Mouse (Mus musculus): Measurements from ENCODE around the gene Nudt4. TPM values are rescaled to one million over a fixed set of nuclear protein-coding genes. Genes with fewer than 3 reads are reported as not detected.

Nudt4 gene
- total and polyA plus RNA-seq, 2 experiments from 2014 or later: 74.5 to 81.3 TPM

DNA sequence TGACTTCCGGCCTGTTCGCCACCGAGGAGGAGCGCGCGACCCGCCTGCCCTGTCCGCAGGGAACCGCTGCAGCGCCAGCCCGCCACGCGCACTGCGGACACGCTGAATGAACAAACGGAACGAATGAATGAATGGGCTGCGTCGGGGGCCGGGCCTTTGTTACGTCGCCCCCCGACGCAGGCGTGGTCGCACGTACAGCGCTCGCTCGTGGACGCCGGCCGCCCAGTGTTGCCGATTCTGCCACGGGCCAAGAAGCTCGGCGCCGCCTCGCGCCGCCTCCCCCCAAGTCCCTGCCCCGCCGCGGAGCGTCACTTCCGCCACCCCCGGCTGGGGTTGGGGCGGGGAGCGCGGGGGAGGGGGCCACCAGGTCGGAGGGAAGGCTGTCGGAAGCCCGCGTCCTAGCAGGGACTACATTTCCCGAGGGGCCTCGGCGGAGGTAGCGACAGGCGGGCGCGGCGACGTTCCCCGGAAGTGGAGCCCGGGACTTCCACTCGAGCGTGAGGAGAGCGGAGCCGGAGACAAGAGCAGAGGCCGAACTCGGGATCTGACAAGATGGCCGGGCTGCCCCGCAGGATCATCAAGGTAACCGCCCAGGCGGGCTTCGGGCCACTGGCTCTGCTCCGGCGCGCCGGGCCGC, 49.2 kb downstream of the Nudt4 start, which contains the start of gene Ube2n:
Ube2n (plus strand) TSS at position 490 of the 637 bp plus-strand sequence.
- Histone ChIP-seq H3K27ac (ENCODE audit: low read depth) (peak within 1 kb of the TSS; percentile 95), H3K36me3 (replicated peaks; ENCODE audit: control insufficient read depth, insufficient read depth, low read length) (no peaks in the 10 kb centered on the region), H3K27me3 (ENCODE audit: control insufficient read depth, insufficient read depth, low read length) (no peaks in the 10 kb centered on the region), H3K4me3 (ENCODE audit: low read depth, low read length) (peak within 1 kb of the TSS; percentile 90), H3K9me3 (replicated peaks; ENCODE audit: control insufficient read depth, low read length) (peaks cover 4% of the 10 kb centered on the region; the same call in 1 of the 2 replicates), H3K4me1 (ENCODE audit: control insufficient read depth, insufficient read depth) (peaks cover 19% of the 10 kb centered on the region; the same call in 1 of the 2 replicates), H3K9ac (replicated peaks; ENCODE audit: low read depth, low read length) (peak within 1 kb of the TSS; percentile 95), H3K4me2 (ENCODE audit: low read depth, low read length) (peak within 1 kb of the TSS; percentile 74)
- TF ChIP-seq EP300 (IDR thresholded peaks at IDR 0.05; ENCODE audit: low read depth): no peak
- no peak for TF ChIP-seq CTCF (IDR thresholded peaks at IDR 0.05; ENCODE audit: low read depth)
- DNase-seq (ENCODE audit: low spot score) (peak; percentile 98), ATAC-seq (ENCODE audit: insufficient read depth, low read depth) (peak; percentile 95)
- WGBS: 0% methylated on average over 60 of the region's 81 CpGs

DNA sequence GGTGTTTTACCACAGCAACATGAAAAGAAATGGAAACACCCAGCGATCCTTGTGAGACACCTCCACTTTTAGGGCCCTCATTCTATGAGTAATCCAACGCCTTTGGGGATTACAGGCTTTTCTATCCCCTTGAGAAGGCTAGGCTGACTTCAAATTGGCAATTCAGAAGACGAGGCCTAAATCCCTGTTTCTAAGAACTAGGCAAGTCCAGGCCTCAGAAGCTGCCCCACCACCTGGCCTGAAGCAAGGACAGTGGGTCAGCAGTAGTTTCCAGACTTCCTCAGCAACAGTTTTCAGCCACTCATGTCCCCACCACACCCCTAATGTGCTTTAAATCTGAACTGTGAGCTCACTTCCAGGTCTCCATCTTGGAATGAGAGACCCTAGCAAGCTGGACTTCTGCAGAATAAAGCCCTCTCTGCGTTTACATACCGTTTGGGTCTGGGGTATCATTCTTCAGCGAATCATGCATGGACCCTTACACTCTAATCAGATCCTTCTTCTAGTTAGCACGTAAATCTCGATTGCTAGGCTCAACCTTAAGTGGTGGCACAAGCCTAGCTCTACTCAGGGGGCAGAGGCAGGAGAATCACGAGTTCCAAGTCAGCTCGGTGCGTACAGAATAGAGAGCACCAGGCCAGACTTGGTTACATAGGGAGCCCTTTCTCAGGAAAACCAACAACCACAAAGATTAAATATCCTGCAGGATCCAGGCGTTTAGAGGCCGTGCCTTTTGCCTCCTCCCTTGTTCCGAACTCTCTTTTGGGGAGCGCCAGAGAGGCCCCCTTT, 50.0 kb downstream of the Nudt4 start:
- peak overlapping the region; percentile 90 for H3K4me3 ChIP-seq (ENCODE audit: low read depth, low read length)
- ATAC-seq (ENCODE audit: insufficient read depth, low read depth) (no peak), DNase-seq (ENCODE audit: low spot score) (no peak)
- H3K27me3 ChIP-seq (ENCODE audit: control insufficient read depth, insufficient read depth, low read length): no peaks in the 10 kb centered on the region
- peaks cover 14% of the 10 kb centered on the region; the same call in 1 of the 2 replicates for H3K4me1 ChIP-seq (ENCODE audit: control insufficient read depth, insufficient read depth)
- no peak for TF ChIP-seq CTCF (IDR thresholded peaks at IDR 0.05; ENCODE audit: low read depth)
- TF ChIP-seq EP300 (IDR thresholded peaks at IDR 0.05; ENCODE audit: low read depth): no peak
- peak overlapping the region; percentile 51 for H3K9ac ChIP-seq (replicated peaks; ENCODE audit: low read depth, low read length)
- H3K27ac ChIP-seq (ENCODE audit: low read depth): peak overlapping the region; percentile 95
- H3K9me3 ChIP-seq (replicated peaks; ENCODE audit: control insufficient read depth, low read length): peaks cover 4% of the 10 kb centered on the region; the same call in 1 of the 2 replicates
- H3K4me2 ChIP-seq (ENCODE audit: low read depth, low read length): peak overlapping the region; percentile 66
- WGBS: 37% methylated on average over 15 of the region's 15 CpGs
- no peaks in the 10 kb centered on the region for H3K36me3 ChIP-seq (replicated peaks; ENCODE audit: control insufficient read depth, insufficient read depth, low read length)

DNA sequence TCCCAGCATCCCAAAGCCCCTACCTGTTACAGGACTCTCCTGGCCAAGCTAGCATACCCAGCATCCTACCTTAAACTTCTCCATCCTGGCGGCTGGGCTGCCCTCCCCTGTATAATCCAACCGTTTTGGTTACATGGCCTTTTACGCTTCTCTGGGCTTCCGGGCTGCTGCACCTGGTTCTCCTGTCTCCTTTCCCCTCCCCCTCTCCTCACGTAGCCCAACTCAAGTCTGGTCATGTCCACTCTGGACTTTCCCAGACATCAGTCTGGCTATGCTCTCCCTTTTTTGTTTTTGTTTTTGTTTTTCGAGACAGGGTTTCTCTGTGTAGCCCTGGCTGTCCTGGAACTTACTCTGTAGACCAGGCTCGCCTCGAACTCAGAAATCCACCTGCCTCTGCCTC, 51.3 kb downstream of the Nudt4 start:
- Histone ChIP-seq H3K4me3 (ENCODE audit: low read depth, low read length) (no peak overlapping the region), H3K36me3 (replicated peaks; ENCODE audit: control insufficient read depth, insufficient read depth, low read length) (no peaks in the 10 kb centered on the region), H3K4me1 (ENCODE audit: control insufficient read depth, insufficient read depth) (peaks cover 13% of the 10 kb centered on the region; the same call in 1 of the 2 replicates), H3K9me3 (replicated peaks; ENCODE audit: control insufficient read depth, low read length) (peaks cover 4% of the 10 kb centered on the region; the same call in 1 of the 2 replicates), H3K27me3 (ENCODE audit: control insufficient read depth, insufficient read depth, low read length) (no peaks in the 10 kb centered on the region), H3K9ac (replicated peaks; ENCODE audit: low read depth, low read length) (no peak overlapping the region), H3K27ac (ENCODE audit: low read depth) (no peak overlapping the region), H3K4me2 (ENCODE audit: low read depth, low read length) (no peak overlapping the region)
- TF ChIP-seq EP300 (IDR thresholded peaks at IDR 0.05; ENCODE audit: low read depth): no peak
- no peak for TF ChIP-seq CTCF (IDR thresholded peaks at IDR 0.05; ENCODE audit: low read depth)
- WGBS: 83% methylated on average over 8 of the region's 8 CpGs
- ATAC-seq (ENCODE audit: insufficient read depth, low read depth) (no peak), DNase-seq (ENCODE audit: low spot score) (no peak)

DNA sequence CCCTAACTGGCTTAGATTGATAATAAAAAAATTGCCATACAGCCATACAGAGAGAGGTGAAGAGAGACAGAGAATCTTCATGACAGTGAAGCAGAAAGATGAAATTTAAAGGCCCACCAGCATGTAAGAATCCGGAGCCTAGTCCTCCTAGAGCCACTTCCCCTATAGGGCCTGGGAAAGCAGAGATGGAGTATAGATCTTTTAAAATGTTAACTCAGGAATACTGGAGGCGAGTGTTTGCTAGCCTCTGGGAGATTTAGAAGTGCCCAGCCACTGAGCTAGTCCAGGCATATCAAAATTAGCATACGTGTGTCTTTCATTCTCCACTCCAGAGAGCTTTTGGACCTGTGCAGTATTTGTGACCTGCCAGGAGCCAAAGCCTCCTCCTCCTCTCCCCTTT, 54.7 kb downstream of the Nudt4 start:
- no peak for TF ChIP-seq EP300 (IDR thresholded peaks at IDR 0.05; ENCODE audit: low read depth)
- no peak for TF ChIP-seq CTCF (IDR thresholded peaks at IDR 0.05; ENCODE audit: low read depth)
- Histone ChIP-seq H3K27ac (ENCODE audit: low read depth) (no peak overlapping the region), H3K9me3 (replicated peaks; ENCODE audit: control insufficient read depth, low read length) (peaks cover 4% of the 10 kb centered on the region; the same call in 1 of the 2 replicates), H3K9ac (replicated peaks; ENCODE audit: low read depth, low read length) (no peak overlapping the region), H3K4me3 (ENCODE audit: low read depth, low read length) (no peak overlapping the region), H3K4me1 (ENCODE audit: control insufficient read depth, insufficient read depth) (peaks cover 5% of the 10 kb centered on the region; the same call in 1 of the 2 replicates), H3K4me2 (ENCODE audit: low read depth, low read length) (no peak overlapping the region), H3K27me3 (ENCODE audit: control insufficient read depth, insufficient read depth, low read length) (no peaks in the 10 kb centered on the region), H3K36me3 (replicated peaks; ENCODE audit: control insufficient read depth, insufficient read depth, low read length) (no peaks in the 10 kb centered on the region)
- DNase-seq (ENCODE audit: low spot score) (no peak), ATAC-seq (ENCODE audit: insufficient read depth, low read depth) (no peak)
- 57% methylated on average over 3 of the region's 3 CpGs for WGBS

DNA sequence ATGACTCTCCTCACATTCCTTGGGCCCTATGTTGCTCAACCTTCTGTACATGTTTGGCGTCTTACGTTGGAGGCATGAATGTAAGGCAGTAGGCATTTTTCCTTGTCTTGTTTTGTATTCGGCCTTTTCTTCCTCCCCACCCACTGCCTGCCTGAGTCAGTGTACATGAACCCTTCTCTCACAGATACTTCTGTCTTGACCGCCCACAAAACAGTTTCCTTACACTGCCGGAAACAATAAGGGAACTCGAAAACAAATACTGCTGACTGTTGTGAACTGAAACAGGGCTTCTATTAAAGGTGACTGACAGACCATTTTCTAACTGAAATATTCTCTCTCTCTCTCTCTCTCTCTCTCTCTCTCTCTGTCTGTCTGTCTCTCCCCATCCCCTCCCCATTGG, 55.2 kb downstream of the Nudt4 start:
- H3K27ac ChIP-seq (ENCODE audit: low read depth): no peak overlapping the region
- 56% methylated on average over 6 of the region's 6 CpGs for WGBS

More for the DNA sequence above, 55.2 kb downstream of the Nudt4 start:
- ATAC-seq (ENCODE audit: insufficient read depth, low read depth): no peak
- Histone ChIP-seq H3K4me2 (ENCODE audit: low read depth, low read length) (no peak overlapping the region), H3K36me3 (replicated peaks; ENCODE audit: control insufficient read depth, insufficient read depth, low read length) (no peaks in the 10 kb centered on the region), H3K27me3 (ENCODE audit: control insufficient read depth, insufficient read depth, low read length) (no peaks in the 10 kb centered on the region), H3K4me3 (ENCODE audit: low read depth, low read length) (no peak overlapping the region), H3K9ac (replicated peaks; ENCODE audit: low read depth, low read length) (no peak overlapping the region), H3K4me1 (ENCODE audit: control insufficient read depth, insufficient read depth) (peaks cover under 1% of the 10 kb centered on the region; the same call in 1 of the 2 replicates), H3K9me3 (replicated peaks; ENCODE audit: control insufficient read depth, low read length) (peaks cover 4% of the 10 kb centered on the region; the same call in 1 of the 2 replicates)
- DNase-seq (ENCODE audit: low spot score): no peak
- TF ChIP-seq EP300 (IDR thresholded peaks at IDR 0.05; ENCODE audit: low read depth) (no peak), CTCF (IDR thresholded peaks at IDR 0.05; ENCODE audit: low read depth) (no peak)

Measured in heart, postnatal 0 days (tissue).